8 mouse cellular contexts compared by ENCODE assay signal in the genomic region with DNA sequence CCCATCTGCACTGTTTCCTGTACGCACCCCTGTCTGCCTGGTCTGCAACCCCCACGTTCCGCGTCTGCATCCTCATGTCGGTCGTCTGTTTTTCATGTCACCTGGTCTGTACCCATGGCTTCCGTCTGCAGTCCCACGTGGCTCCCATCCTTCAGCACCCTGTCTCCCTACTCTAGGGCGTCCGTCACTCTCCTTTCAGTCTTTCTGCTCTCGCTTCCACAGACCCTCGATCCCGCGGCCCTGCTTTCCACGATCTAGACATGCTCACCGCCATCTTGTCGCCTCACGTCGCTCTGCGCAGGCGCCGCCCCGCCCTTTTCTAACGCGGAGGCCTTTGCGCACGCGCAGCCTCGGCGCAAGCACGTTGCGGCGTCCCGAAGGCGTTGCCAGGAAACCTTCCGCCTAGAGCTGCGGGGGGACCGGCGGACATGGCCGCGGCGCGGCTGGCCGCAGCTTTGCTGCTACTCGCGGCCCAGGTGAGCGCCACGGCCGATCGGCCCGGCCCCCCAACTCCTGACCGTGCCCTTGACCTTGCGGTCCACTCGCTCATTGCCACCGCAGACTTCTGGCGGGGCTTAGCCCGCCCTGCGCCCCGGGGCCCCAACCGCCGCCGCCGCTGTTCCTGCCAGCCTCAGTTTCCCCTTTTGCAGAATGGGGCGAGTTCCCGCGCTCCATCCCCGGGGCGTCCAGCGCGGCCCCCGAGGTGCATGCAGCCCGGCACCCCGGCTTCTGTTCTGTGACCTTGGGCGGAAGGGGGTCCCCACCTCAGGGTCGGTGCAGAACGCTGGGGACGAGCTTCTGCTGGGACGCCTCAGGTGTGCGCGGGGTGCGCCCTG. TPM values are rescaled to one million over a fixed set of nuclear protein-coding genes. Genes with fewer than 3 reads are reported as not detected.
DNase-seq lines count a peak whose midpoint lies in the region; ATAC-seq and TF ChIP-seq lines count a peak whose summit lies in the region.

A gene (minus strand): TSS at position 297 of the 836 bp plus-strand sequence.
A gene (plus strand): TSS at position 363 of the 836 bp plus-strand sequence.

- CTCF ChIA-PET in Patski (lab: Charles Lee) = interaction anchor here (0.7 kb wide), 1 partner anchor 28 kb away, joined by 3 read pairs; no protein-coding TSS in a partner anchor

- peak within 1 kb of the TSS; percentile 94 for H3K4me3 ChIP-seq in hindbrain, embryonic 14.5 days (replicated peaks; ENCODE audit: low read length)

- H3K27me3 ChIP-seq in Patski = no peaks in the 10 kb centered on the region
- no peaks in the 10 kb centered on the region for H3K27me3 ChIP-seq in hindbrain, embryonic 14.5 days (ENCODE audit: control insufficient read depth, insufficient read depth, low read length)

- peaks cover 25% of the 10 kb centered on the region for H3K4me1 ChIP-seq in hindbrain, embryonic 14.5 days (replicated peaks; ENCODE audit: control insufficient read depth, insufficient read depth, low read length)

- ATAC-seq in Patski = peak; percentile 42
- ATAC-seq in hindbrain, embryonic 14.5 days (ENCODE audit: low FRiP score) = peak; percentile 83

- peak; percentile 51 for DNase-seq in Patski (ENCODE audit: low read depth, low spot score)
- DNase-seq in cerebellum, postnatal 14 days = peak; percentile 99
- peak; percentile 93 to 97 for DNase-seq in frontal cortex, postnatal 25 days (ENCODE audit: low spot score in 2 of 2)
- DNase-seq in hindbrain, embryonic 14.5 days (ENCODE audit: low spot score) = peak; percentile 100
- DNase-seq in layer of hippocampus, postnatal 36 days = peak; percentile 97 to 98
- peak; percentile 95 for DNase-seq in lung, postnatal 36 days
- peak; percentile 97 for DNase-seq in retina, postnatal 1 day
- peak; percentile 95 to 97 for DNase-seq in urinary bladder, adult 18-20 months (ENCODE audit: low spot score in 2 of 2)

- under 1% methylated on average over 80 of the region's 81 CpGs for WGBS in hindbrain, embryonic 14.5 days

- in situ Hi-C loops in Patski (cut with MboI; ENCODE audit: low pct_unique_long_range_greater_than_20kb) = no loop called here

- H3K9ac ChIP-seq in hindbrain, embryonic 14.5 days = peak within 1 kb of the TSS; percentile 83

- H3K27ac ChIP-seq in hindbrain, embryonic 14.5 days = peak within 1 kb of the TSS; percentile 78; the same call in 1 of the 2 replicates

- H3K36me3 ChIP-seq in hindbrain, embryonic 14.5 days (replicated peaks; ENCODE audit: control insufficient read depth, insufficient read depth) = peaks cover 23% of the 10 kb centered on the region

- peak within 1 kb of the TSS; percentile 99 for H3K4me2 ChIP-seq in hindbrain, embryonic 14.5 days (replicated peaks)

- no peak for TF ChIP-seq CTCF in Patski (IDR thresholded peaks at IDR 0.05)

- POLR2A ChIA-PET in Patski (lab: Charles Lee) = interaction anchor here (0.6 to 1.2 kb wide), 2 partner anchors 16 to 28 kb away, joined by 3 read pairs; a partner anchor contains a TSS

- H3K9me3 ChIP-seq in hindbrain, embryonic 14.5 days (ENCODE audit: control insufficient read depth, low read length) = no peaks in the 10 kb centered on the region

RNA-seq across cellular contexts. Expression of the first gene that starts in this region (rescaled TPM):
- 77.8 TPM for polyA plus RNA-seq in Patski (2021)
- polyA plus RNA-seq in hindbrain, embryonic 14.5 days (2014; fragmentation: Nextera tagmentation; extraction: Ambion mirVana) = 241 and 287 TPM in 2 replicates
- 10 to 100 TPM; 40.0 to 47.7 TPM for total RNA-seq in layer of hippocampus, postnatal 36 days (2021)

RNA-seq across cellular contexts. Expression of the second gene that starts in this region (rescaled TPM):
- polyA plus RNA-seq in Patski (2021) = 36.8 TPM
- polyA plus RNA-seq in hindbrain, embryonic 14.5 days (2014; fragmentation: Nextera tagmentation; extraction: Ambion mirVana) = 69.3 and 70.3 TPM in 2 replicates
- total RNA-seq in layer of hippocampus, postnatal 36 days (2021) = 10 to 100 TPM; 56.0 to 67.0 TPM

Comparison
In these comparisons a context has a peak if more than half of its experiments do, and no peak if none do; other contexts are left out.
1. Peak in every context shown above with its lines: DNase-seq, ATAC-seq, H3K4me3 ChIP-seq and H3K27ac ChIP-seq.